Mouse (Mus musculus) adipocyte (in vitro differentiated cells): ENCODE results near the gene Palm2.
A peak's percentile ranks its signal among the peaks of the same experiment; 100 is the strongest.

Experiments
- DNase-seq: peaks from one replicate; pipeline ENCODE4 v3.0.0-alpha.2; 2016; ENCODE audit warnings: low spot score

Palm2 gene

GRCm38 (mm10) chr4:57514003-57514937 is 80.2 kb downstream of the Palm2 start:
- peak; percentile 65 for DNase-seq

GRCm38 (mm10) chr4:57515356-57515755 is 81.3 kb downstream of the Palm2 start:
- no peak for DNase-seq

GRCm38 (mm10) chr4:57523456-57523855 is 89.4 kb downstream of the Palm2 start:
- no peak for DNase-seq

- DNase-seq, result peak; percentile 94
Measured at GRCm38 (mm10) chr4:57524461-57524860, 90.4 kb downstream of the Palm2 start.

- no peak for DNase-seq
Measured at GRCm38 (mm10) chr4:57525221-57526011, 91.4 kb downstream of the Palm2 start.

- peak; percentile 79 for DNase-seq
Measured at GRCm38 (mm10) chr4:57528296-57528695, 94.2 kb downstream of the Palm2 start.

- no peak for DNase-seq
Measured at GRCm38 (mm10) chr4:57533686-57534085, 99.6 kb downstream of the Palm2 start.

- no peak for DNase-seq
Measured at GRCm38 (mm10) chr4:57534232-57534631, 100.2 kb downstream of the Palm2 start.

- no peak for DNase-seq
Measured at GRCm38 (mm10) chr4:57535087-57535486, 101.0 kb downstream of the Palm2 start.

- no peak for DNase-seq
Measured at GRCm38 (mm10) chr4:57538029-57538688, 104.1 kb downstream of the Palm2 start.

- peak; percentile 70 for DNase-seq
Measured at GRCm38 (mm10) chr4:57543692-57544256, 109.7 kb downstream of the Palm2 start.

- no peak for DNase-seq
Measured at GRCm38 (mm10) chr4:57547785-57548184, 113.7 kb downstream of the Palm2 start.

GRCm38 (mm10) chr4:57550216-57550615 is 116.2 kb downstream of the Palm2 start:
- DNase-seq, result peak; percentile 85

- DNase-seq, result no peak
Measured at GRCm38 (mm10) chr4:57557102-57557501, 123.1 kb downstream of the Palm2 start.

GRCm38 (mm10) chr4:57559438-57559837 is 125.4 kb downstream of the Palm2 start:
- DNase-seq, result no peak

- no peak for DNase-seq
Measured at GRCm38 (mm10) chr4:57560010-57560409, 126.0 kb downstream of the Palm2 start.

GRCm38 (mm10) chr4:57561055-57561454 is 127.0 kb downstream of the Palm2 start:
- DNase-seq, result no peak

GRCm38 (mm10) chr4:57565283-57565682 is 131.2 kb downstream of the Palm2 start:
- no peak for DNase-seq

GRCm38 (mm10) chr4:57565811-57566210 is 131.8 kb downstream of the Palm2 start:
- no peak for DNase-seq

GRCm38 (mm10) chr4:57567666-57568206 is 133.7 kb downstream of the Palm2 start, which contains the start of gene Pakap:
Pakap (plus strand) TSS chr4:57568179.
- DNase-seq, result peak; percentile 62

- DNase-seq, result peak; percentile 60
Measured at GRCm38 (mm10) chr4:57568268-57569068, 134.4 kb downstream of the Palm2 start.
